Mouse (Mus musculus): ENCODE measurements around the gene Acot8. TPM values are rescaled to one million over a fixed set of nuclear protein-coding genes. Genes with fewer than 3 reads are reported as not detected.
"Not testable (repeated sequence)": the region's sequence is repeated elsewhere in the genome, so short reads cannot be mapped to it uniquely, and the experiment has no call there.

The Acot8 gene
- polyA plus RNA-seq, 1 experiment from 2014 or later, result 16.5 TPM

DNA sequence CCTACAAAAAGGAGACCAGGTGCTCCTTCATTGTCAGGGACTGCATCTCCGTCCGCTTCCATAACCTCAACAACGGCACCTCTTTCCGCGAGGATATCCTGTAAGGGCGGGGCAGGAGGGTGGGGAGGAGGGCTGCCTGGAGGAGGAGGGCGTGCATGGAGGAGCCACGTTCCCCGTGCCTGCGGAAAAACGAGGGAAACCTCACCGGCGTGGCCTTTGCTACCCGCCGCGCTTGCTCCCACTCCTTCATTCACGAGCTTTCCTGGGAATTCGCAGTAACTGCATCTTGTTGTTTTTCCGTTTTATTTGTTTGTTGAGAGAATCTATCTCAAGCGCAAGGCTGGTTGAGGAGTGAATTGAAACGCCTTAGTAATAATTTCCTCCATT is 643 bp upstream of the Acot8 start:
- peak; percentile 61 for ATAC-seq (ENCODE audit: low FRiP score, low read depth)
- Histone ChIP-seq H3K27me3 (no peaks in the 10 kb centered on the region), H3K36me3 (peaks cover 21% of the 10 kb centered on the region), H3K27ac (replicated peaks) (peak overlapping the region; percentile 87), H3K4me3 (peak overlapping the region; percentile 65), H3K4me2 (replicated peaks) (peak overlapping the region; percentile 88), H3K9ac (replicated peaks) (peak overlapping the region; percentile 79), H3K9me3 (no peaks in the 10 kb centered on the region), H3K4me1 (peaks cover 19% of the 10 kb centered on the region)
- WGBS, result 2% methylated on average over 21 of the region's 21 CpGs

DNA sequence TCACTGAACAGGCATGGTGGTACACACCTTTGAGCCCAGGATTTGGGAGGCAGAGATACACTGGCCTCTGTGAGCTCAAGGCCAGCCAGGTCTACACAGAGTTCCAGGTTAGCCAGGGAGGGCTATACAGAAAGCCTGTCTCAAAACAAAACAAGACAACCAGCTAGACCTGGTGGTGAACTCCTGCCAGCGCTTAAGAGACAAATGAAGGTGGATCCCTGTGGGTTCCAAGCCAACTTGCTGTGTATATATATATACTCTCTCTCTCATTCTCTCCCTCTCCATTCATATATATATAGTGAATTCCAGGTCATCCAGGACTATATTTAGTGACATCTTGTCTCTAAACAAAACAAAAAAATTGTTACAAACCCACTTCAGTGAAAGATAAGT is 765 bp downstream of the Acot8 start:
- peaks cover 19% of the 10 kb centered on the region for H3K4me1 ChIP-seq
- WGBS, result 45% methylated on average over 1 of the region's 1 CpGs
- H3K9me3 ChIP-seq, result no peaks in the 10 kb centered on the region
- peak overlapping the region; percentile 65 for H3K4me3 ChIP-seq
- ATAC-seq (ENCODE audit: low FRiP score, low read depth), result no peak
- H3K27me3 ChIP-seq, result no peaks in the 10 kb centered on the region
- H3K9ac ChIP-seq (replicated peaks), result peak overlapping the region; percentile 81
- H3K27ac ChIP-seq (replicated peaks), result no peak overlapping the region
- peaks cover 22% of the 10 kb centered on the region for H3K36me3 ChIP-seq
- peak overlapping the region; percentile 88 for H3K4me2 ChIP-seq (replicated peaks)

DNA sequence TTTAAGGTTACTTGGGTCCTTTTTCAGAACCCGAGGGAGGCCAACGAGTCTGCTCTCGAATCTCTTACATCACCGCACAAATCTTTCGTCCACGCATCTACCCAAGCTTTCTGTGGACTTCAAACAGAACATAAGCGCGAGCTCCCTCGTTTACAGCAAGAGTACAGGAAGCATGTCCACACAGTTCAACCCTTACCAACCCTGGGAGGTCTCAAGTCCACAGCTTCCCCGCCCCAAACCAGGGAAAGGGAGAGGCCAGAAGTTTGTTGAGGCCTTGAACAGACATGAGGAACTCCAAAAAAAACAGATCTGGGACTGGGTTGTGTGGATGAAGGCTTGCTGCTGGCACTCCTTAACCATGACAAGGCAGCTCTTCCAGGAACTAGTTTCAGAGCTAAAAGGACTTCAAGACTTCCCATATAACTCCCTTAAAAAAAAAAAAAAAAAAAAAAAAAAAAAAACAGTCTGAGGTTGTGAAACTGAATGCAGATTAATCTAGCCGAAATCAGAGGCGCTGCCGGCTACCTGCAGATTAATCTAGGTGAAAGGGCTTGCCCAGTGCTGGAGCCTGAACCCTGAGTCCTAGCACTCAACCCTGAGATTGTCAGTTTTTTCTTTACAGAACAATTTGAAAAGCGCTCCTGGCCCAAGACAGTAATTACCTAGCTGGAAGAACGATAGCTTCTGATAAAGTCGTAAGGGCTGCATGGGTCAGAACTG is 1.3 kb downstream of the Acot8 start:
- peak overlapping the region; percentile 81; the same call in 1 of the 2 replicates for H3K9ac ChIP-seq (replicated peaks)
- H3K27me3 ChIP-seq, result no peaks in the 10 kb centered on the region
- 93% methylated on average over 16 of the region's 16 CpGs for WGBS
- ATAC-seq (ENCODE audit: low FRiP score, low read depth), result no peak
- H3K4me3 ChIP-seq, result peak overlapping the region; percentile 65
- H3K4me1 ChIP-seq, result peaks cover 19% of the 10 kb centered on the region
- H3K4me2 ChIP-seq (replicated peaks), result peak overlapping the region; percentile 88
- no peak overlapping the region for H3K27ac ChIP-seq (replicated peaks)
- no peaks in the 10 kb centered on the region for H3K9me3 ChIP-seq
- H3K36me3 ChIP-seq, result peaks cover 26% of the 10 kb centered on the region

DNA sequence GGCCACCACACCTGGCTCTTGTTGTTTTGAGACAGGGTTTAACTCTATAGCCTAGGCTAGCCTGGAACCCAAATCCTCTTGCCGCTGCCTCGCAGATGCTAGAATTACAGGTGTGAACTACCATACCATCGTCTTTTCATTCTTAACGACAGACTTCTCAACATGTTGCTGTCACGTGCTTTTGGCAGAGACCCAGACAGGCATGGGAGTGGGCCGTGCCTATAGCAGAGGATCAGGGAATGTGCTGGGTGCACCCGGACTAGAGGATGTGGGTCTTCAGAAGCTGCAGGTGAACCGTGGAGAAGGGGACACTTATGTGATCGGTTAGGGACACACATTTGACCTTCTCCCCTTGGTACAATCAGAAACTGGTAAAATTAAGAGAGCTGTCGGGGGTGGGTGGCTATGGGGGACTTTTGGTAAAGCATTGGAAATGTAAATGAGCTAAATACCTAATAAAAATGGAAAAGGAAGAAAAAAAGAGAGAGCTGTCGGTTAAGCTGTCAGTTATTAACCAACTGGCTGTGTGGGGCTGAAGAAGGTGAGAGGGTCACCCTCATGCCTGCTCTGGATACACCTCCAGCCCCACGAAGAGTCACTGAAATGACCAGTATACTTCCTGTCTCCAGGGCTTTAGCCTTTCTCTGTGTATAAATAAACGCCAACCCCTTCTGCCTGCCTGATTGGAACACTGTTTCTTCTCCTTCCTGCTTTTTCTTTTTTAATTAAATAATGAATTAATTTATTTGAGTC is 4.3 kb downstream of the Acot8 start:
- Histone ChIP-seq H3K4me2 (replicated peaks) (no peak overlapping the region), H3K4me3 (no peak overlapping the region), H3K9ac (replicated peaks) (no peak overlapping the region), H3K27me3 (no peaks in the 10 kb centered on the region), H3K9me3 (no peaks in the 10 kb centered on the region), H3K36me3 (peaks cover 52% of the 10 kb centered on the region), H3K4me1 (peaks cover 13% of the 10 kb centered on the region), H3K27ac (replicated peaks) (no peak overlapping the region)
- no peak for ATAC-seq (ENCODE audit: low FRiP score, low read depth)
- 92% methylated on average over 13 of the region's 13 CpGs for WGBS

DNA sequence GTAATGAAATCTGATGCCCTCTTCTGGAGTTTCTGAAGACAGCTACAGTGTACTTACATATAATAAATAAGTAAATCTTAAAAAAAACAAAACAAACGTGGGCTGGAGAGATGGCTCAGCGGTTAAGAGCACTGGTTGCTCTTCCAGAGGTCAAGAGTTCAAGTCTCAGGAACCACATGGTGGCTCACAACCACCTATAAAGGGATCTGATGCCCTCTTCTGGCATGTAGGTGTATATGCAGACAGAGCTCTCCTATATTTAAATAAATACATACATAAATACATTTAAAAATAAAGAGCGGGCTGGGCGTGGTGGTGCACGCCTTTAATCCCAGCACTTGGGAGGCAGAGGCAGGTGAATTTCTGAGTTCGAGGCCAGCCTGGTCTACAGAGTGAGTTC is 6.1 kb downstream of the Acot8 start:
- not testable (repeated sequence) for H3K4me1 ChIP-seq; H3K4me2 ChIP-seq (replicated peaks); ATAC-seq (ENCODE audit: low FRiP score, low read depth); H3K27ac ChIP-seq (replicated peaks); H3K9me3 ChIP-seq; H3K27me3 ChIP-seq; H3K9ac ChIP-seq (replicated peaks); H3K4me3 ChIP-seq
- peaks cover 63% of the 10 kb centered on the region for H3K36me3 ChIP-seq
- WGBS, result 81% methylated on average over 6 of the region's 6 CpGs

DNA sequence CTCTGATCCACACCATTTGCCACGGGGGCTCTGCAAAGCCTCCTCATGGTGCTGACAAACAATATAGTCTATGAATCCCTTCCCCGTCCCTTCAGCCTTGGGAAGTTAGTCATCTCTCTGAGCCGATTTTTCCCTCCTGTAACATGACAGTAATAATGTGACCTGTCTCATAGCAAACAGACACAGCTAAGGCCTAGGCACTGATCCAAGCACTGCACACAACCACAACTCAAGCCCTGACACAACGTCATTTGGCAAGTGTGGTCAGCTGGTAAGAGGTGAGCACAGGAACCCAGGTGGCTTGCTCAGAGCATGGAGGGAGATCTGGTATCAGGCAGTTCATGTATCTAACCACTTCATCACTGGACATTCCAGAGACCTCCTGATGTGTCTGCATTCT is 8.8 kb downstream of the Acot8 start:
- H3K27me3 ChIP-seq, result no peaks in the 10 kb centered on the region
- no peak for ATAC-seq (ENCODE audit: low FRiP score, low read depth)
- H3K9me3 ChIP-seq, result no peaks in the 10 kb centered on the region
- peaks cover 77% of the 10 kb centered on the region for H3K36me3 ChIP-seq
- H3K9ac ChIP-seq (replicated peaks), result no peak overlapping the region
- H3K27ac ChIP-seq (replicated peaks), result no peak overlapping the region
- H3K4me1 ChIP-seq, result 0 out of 2 replicates have a peak, but pooled peaks cover 2% of the 10 kb centered on the region
- H3K4me2 ChIP-seq (replicated peaks), result no peak overlapping the region
- WGBS, result 90% methylated on average over 4 of the region's 4 CpGs
- H3K4me3 ChIP-seq, result no peak overlapping the region

DNA sequence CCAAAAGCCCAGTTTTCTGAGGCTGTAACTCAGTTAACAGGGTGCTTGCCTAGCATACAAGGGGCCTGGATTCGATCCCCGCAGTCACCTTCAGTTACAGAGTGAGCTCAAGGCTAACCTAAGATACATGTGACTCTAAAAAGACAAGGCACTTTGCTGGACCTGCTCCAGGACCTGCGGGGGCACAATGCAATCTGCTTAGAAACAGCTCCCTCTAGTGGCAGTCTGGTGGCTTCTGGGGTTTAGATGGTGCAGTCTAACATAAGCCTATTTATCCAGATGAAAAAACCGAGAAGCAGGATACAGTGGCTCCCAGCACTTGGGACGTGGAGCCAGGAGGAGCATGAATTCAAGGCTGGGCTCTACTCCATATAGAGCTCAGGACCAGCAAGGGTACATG is 10.4 kb downstream of the Acot8 start:
- Histone ChIP-seq H3K4me3 (no peak overlapping the region), H3K36me3 (peaks cover 72% of the 10 kb centered on the region), H3K27me3 (no peaks in the 10 kb centered on the region), H3K4me1 (0 out of 2 replicates have a peak, but pooled peaks cover 2% of the 10 kb centered on the region), H3K9me3 (no peaks in the 10 kb centered on the region), H3K4me2 (replicated peaks) (no peak overlapping the region), H3K27ac (replicated peaks) (no peak overlapping the region), H3K9ac (replicated peaks) (no peak overlapping the region)
- WGBS, result 42% methylated on average over 5 of the region's 5 CpGs
- ATAC-seq (ENCODE audit: low FRiP score, low read depth), result peak; percentile 75

DNA sequence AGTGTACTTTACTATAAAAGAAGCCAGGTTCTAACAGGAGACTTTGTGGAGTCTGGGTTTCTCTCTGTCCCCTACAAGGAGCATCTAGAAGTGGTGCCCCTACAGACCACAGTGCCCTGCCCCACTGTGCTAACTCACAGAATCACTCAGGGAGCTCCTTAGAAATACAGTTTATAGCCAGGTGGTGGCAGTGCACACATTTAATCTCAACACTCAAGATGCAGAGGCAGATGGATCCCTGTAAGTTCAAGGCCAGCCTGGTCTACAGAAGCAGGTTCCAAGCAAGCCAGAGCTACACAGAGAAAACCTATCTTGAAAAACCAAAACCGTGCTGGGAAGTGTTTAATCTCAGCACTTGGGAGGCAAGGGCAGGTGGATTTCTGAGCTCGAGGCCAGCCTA is 10.9 kb downstream of the Acot8 start:
- peaks cover 71% of the 10 kb centered on the region for H3K36me3 ChIP-seq
- no peak overlapping the region for H3K27ac ChIP-seq (replicated peaks)
- no peak overlapping the region for H3K4me3 ChIP-seq
- no peaks in the 10 kb centered on the region for H3K9me3 ChIP-seq
- no peak overlapping the region for H3K9ac ChIP-seq (replicated peaks)
- H3K4me2 ChIP-seq (replicated peaks), result no peak overlapping the region
- 93% methylated on average over 2 of the region's 2 CpGs for WGBS
- no peak for ATAC-seq (ENCODE audit: low FRiP score, low read depth)
- H3K27me3 ChIP-seq, result no peaks in the 10 kb centered on the region
- H3K4me1 ChIP-seq, result 0 out of 2 replicates have a peak, but pooled peaks cover 2% of the 10 kb centered on the region

DNA sequence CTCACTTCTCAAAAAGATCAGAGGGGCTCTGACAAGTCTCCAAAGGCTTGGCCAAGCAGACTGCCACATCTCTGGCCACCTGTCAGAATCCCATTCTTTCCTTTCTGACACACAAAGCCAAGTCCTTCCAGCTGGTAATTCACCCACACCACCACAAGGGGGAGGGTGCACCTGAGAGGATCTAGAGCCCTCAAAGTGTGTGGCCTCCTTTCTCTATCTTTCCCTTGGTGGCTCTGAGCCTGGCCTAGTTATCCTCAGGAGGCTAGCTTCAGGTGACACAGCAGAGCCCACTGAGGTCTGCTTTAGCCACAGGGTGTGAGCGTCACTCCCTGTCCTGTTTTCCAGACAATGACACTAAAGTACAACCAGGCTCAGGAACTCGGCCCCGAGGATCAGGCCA is 11.4 kb downstream of the Acot8 start:
- H3K4me3 ChIP-seq, result no peak overlapping the region
- no peak overlapping the region for H3K9ac ChIP-seq (replicated peaks)
- no peaks in the 10 kb centered on the region for H3K27me3 ChIP-seq
- no peak overlapping the region for H3K4me2 ChIP-seq (replicated peaks)
- no peak overlapping the region for H3K27ac ChIP-seq (replicated peaks)
- H3K4me1 ChIP-seq, result 0 out of 2 replicates have a peak, but pooled peaks cover 2% of the 10 kb centered on the region
- no peaks in the 10 kb centered on the region for H3K9me3 ChIP-seq
- no peak for ATAC-seq (ENCODE audit: low FRiP score, low read depth)
- WGBS, result 94% methylated on average over 3 of the region's 3 CpGs
- H3K36me3 ChIP-seq, result peaks cover 66% of the 10 kb centered on the region

DNA sequence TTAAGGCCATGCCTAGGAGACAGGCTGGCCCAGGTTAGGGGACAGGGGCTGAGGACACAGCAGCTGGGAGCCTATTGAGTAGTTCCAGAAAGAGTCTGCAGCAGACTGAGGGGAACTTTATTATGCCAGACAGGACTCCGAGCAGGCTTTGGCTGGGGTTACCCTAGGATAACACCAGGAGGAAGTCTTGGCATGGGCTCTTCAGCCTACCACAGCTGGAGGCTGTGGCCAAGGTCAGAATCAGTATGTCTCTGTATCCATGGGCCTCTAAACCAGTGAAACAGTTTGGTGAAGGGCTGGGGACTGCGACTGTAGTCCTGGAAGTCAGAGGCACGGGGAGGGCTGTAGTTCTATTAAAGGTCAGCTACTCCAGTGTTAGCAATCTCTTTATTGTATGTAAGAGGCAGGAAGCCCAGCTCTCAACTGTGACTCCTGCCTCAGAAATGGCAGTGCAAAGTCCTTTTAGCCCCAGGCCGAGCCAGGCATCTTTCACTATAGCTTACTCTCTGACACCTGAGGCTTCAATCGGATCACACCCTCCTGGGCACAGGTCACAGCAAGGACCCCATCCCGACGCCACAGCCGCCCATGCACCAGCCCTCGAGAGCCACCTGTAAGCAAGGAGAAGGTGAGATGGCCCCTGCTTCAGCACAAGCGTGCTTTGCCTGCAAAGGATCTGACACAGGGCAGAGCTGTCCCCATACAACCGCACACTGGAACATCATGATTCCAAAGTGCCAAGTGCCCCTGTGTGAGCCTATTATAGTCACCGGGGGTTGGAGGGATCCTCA is 12.1 kb downstream of the Acot8 start:
- Histone ChIP-seq H3K9me3 (no peaks in the 10 kb centered on the region), H3K27me3 (no peaks in the 10 kb centered on the region), H3K4me2 (replicated peaks) (no peak overlapping the region), H3K9ac (replicated peaks) (no peak overlapping the region), H3K4me3 (no peak overlapping the region), H3K27ac (replicated peaks) (no peak overlapping the region), H3K36me3 (peaks cover 61% of the 10 kb centered on the region), H3K4me1 (0 out of 2 replicates have a peak, but pooled peaks cover 2% of the 10 kb centered on the region)
- no peak for ATAC-seq (ENCODE audit: low FRiP score, low read depth)
- 96% methylated on average over 12 of the region's 12 CpGs for WGBS

DNA sequence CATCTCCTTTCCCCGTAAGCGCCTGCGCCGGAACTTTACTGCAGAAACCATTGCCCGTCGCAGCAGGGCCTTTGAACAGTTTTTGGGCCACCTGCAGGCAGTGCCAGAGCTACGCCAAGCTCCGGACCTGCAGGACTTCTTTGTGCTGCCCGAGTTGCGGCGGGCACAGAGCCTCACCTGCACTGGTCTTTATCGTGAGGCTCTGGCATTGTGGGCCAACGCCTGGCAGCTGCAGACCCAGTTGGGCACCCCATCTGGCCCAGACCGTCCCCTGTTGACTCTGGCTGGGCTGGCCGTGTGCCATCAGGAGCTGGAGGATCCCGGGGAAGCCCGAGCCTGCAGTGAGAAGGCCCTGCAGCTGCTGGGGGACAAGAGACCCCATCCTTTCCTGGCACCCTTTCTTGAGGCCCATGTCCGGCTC is 12.8 kb downstream of the Acot8 start:
- Histone ChIP-seq H3K9me3 (no peaks in the 10 kb centered on the region), H3K36me3 (peaks cover 56% of the 10 kb centered on the region), H3K27ac (replicated peaks) (no peak overlapping the region), H3K27me3 (0 out of 2 replicates have a peak, but pooled peaks cover 4% of the 10 kb centered on the region), H3K4me1 (0 out of 2 replicates have a peak, but pooled peaks cover 2% of the 10 kb centered on the region), H3K4me3 (no peak overlapping the region), H3K9ac (replicated peaks) (no peak overlapping the region), H3K4me2 (replicated peaks) (no peak overlapping the region)
- ATAC-seq (ENCODE audit: low FRiP score, low read depth), result no peak
- WGBS, result 92% methylated on average over 18 of the region's 18 CpGs

DNA sequence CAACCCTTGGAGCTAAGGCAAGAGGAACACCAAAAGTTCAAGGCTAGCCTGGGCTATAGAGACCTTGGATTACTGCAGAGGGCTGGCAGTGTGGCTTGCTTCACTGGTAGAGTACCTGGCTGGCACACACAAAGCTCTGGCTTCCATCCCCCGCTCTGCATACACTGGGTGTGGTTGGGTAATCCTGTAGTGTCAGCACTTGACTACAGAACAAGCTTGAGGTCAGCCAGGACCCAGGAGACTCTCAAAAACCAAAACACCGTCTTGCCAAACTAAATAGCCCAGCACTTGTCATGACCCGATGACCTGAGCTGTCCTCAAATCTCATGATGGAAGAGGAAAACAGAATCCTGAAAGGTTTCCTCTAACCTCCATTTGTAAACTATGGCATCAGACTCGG is 14.2 kb downstream of the Acot8 start:
- no peak overlapping the region for H3K27ac ChIP-seq (replicated peaks)
- H3K36me3 ChIP-seq, result peaks cover 42% of the 10 kb centered on the region
- H3K4me2 ChIP-seq (replicated peaks), result no peak overlapping the region
- H3K27me3 ChIP-seq, result 0 out of 2 replicates have a peak, but pooled peaks cover 4% of the 10 kb centered on the region
- 89% methylated on average over 4 of the region's 4 CpGs for WGBS
- no peak overlapping the region for H3K9ac ChIP-seq (replicated peaks)
- H3K9me3 ChIP-seq, result no peaks in the 10 kb centered on the region
- H3K4me3 ChIP-seq, result no peak overlapping the region
- peaks cover 8% of the 10 kb centered on the region for H3K4me1 ChIP-seq
- ATAC-seq (ENCODE audit: low FRiP score, low read depth), result no peak
